Mouse (Mus musculus) kidney, adult 2 months (tissue): Measurements from ENCODE around the gene Shld1.

Experiments used
- CTCF ChIP-seq: fragments of 200-500 bp; conservative IDR thresholded peaks from 2 replicates; pipeline ENCODE4 v1.5.1; 2011; ENCODE audit warnings: low read depth, mild to moderate bottlenecking, control low read depth, low read length, moderate library complexity, mixed read lengths; ENCODE audit not compliant: insufficient read depth, insufficient read length
- POLR2A ChIP-seq: fragments of 200-500 bp; IDR thresholded peaks from one replicate; pipeline ENCODE4 v1.6.1; 2011; ENCODE audit warnings: low read depth, low read length, control low read depth

- no peak for TF ChIP-seq CTCF
- no peak for TF ChIP-seq POLR2A
Observed at GRCm38 (mm10) chr2:132697256-132697655, 10.5 kb downstream of the Shld1 start.
